Mouse (Mus musculus) MEL (cell line): ENCODE measurements around the gene Gm27179.
"Not testable (repeated sequence)": the region's sequence is repeated elsewhere in the genome, so short reads cannot be mapped to it uniquely, and the experiment has no call there.

ENCODE experiments used
- CTCF ChIP-seq, 3 experiments: IDR thresholded peaks in 2 of 3; conservative IDR thresholded peaks in 1 of 3; 2 replicates each; pipeline ENCODE4 v1.5.1; 2011 to 2012; ENCODE audit warnings: low read length in 3 of 3, low read depth in 2 of 3, mild to moderate bottlenecking in 2 of 3, improper control_type of control experiment in 1 of 3, inconsistent platforms in 1 of 3, mixed read lengths in 1 of 3, moderate library complexity in 1 of 3; ENCODE audit not compliant: control insufficient read depth in 1 of 3, insufficient read depth in 1 of 3, poor library complexity in 1 of 3, severe bottlenecking in 1 of 3
- E2F4 ChIP-seq: IDR thresholded peaks from 2 replicates; pipeline ENCODE4 v1.6.1; 2011; ENCODE audit warnings: low read depth, low read length, improper control_type of control experiment, borderline replicate concordance
- GATA1 ChIP-seq: IDR thresholded peaks from 2 replicates; pipeline ENCODE4 v1.6.1; 2011; ENCODE audit warnings: low read depth, low read length, improper control_type of control experiment
- MAX ChIP-seq: IDR thresholded peaks from 2 replicates; pipeline ENCODE4 v1.6.1; 2011; ENCODE audit warnings: low read length, improper control_type of control experiment
- MEF2A ChIP-seq: IDR thresholded peaks from 2 replicates; pipeline ENCODE4 v1.6.1; 2014; ENCODE audit warnings: low read depth, mild to moderate bottlenecking, inconsistent platforms, low read length, improper control_type of control experiment; ENCODE audit not compliant: poor library complexity, insufficient replicate concordance, severe bottlenecking; ENCODE audit errors: extremely low read depth
- NELFE ChIP-seq: IDR thresholded peaks from 2 replicates; pipeline ENCODE4 v1.6.1; 2011; ENCODE audit warnings: low read depth, low read length, improper control_type of control experiment
- POLR2A ChIP-seq, 2 experiments: IDR thresholded peaks; 2 replicates each; pipeline ENCODE4 v1.6.1; 2011 to 2012; ENCODE audit warnings: low read length in 2 of 2, mild to moderate bottlenecking in 2 of 2, control low read depth in 1 of 2, improper control_type of control experiment in 1 of 2, low read depth in 1 of 2, moderate library complexity in 1 of 2; ENCODE audit not compliant: control insufficient read depth in 1 of 2, insufficient read depth in 1 of 2, poor library complexity in 1 of 2
- RAD21 ChIP-seq: IDR thresholded peaks from 2 replicates; pipeline ENCODE4 v1.6.1; 2011; ENCODE audit warnings: mild to moderate bottlenecking, low read depth, low read length, improper control_type of control experiment
- SIN3A ChIP-seq: IDR thresholded peaks from 2 replicates; pipeline ENCODE4 v1.6.1; 2012; ENCODE audit warnings: low read length, improper control_type of control experiment, inconsistent platforms
- ZNF384 ChIP-seq: IDR thresholded peaks from 2 replicates; pipeline ENCODE4 v1.6.1; 2012; ENCODE audit warnings: low read depth, mild to moderate bottlenecking, inconsistent platforms, low read length, improper control_type of control experiment

- TF ChIP-seq CTCF (IDR thresholded peaks at IDR 0.05 in 2 of 3, conservative IDR thresholded peaks at IDR 0.05 in 1 of 3; ENCODE audit: control insufficient read depth in 1 of 3, insufficient read depth in 1 of 3, low read depth in 2 of 3, low read length in 3 of 3, poor library complexity in 1 of 3, severe bottlenecking in 1 of 3); GATA1; ZNF384; SIN3A; MEF2A; RAD21; MAX; POLR2A (IDR thresholded peaks at IDR 0.05; ENCODE audit: control insufficient read depth in 1 of 2, insufficient read depth in 1 of 2, low read depth in 1 of 2, low read length in 2 of 2, poor library complexity in 1 of 2); NELFE; E2F4: not testable (repeated sequence)
Observed at GRCm38 (mm10) chr14:69512449-69512848, at the start of gene Gm27179.
